Mouse (Mus musculus): ENCODE measurements around the gene Nbea. TPM values are rescaled to one million over a fixed set of nuclear protein-coding genes. Genes with fewer than 3 reads are reported as not detected.
A peak's percentile ranks its signal among the peaks of the same experiment; 100 is the strongest.

Nbea gene
- polyA plus RNA-seq, 1 experiment, result 17.5 TPM

- no peak for DNase-seq (ENCODE audit: low spot score)
These were observed 354.8 kb downstream of the Nbea start for GRCm38 (mm10) chr3:55828481-55829256.

GRCm38 (mm10) chr3:55824864-55825263 is 358.6 kb downstream of the Nbea start:
- DNase-seq (ENCODE audit: low spot score), result no peak

GRCm38 (mm10) chr3:55819598-55819997 is 363.9 kb downstream of the Nbea start:
- no peak for DNase-seq (ENCODE audit: low spot score)

GRCm38 (mm10) chr3:55818082-55818481 is 365.4 kb downstream of the Nbea start:
- DNase-seq (ENCODE audit: low spot score), result no peak

GRCm38 (mm10) chr3:55816638-55817375 is 366.7 kb downstream of the Nbea start:
- DNase-seq (ENCODE audit: low spot score), result no peak

GRCm38 (mm10) chr3:55816096-55816495 is 367.4 kb downstream of the Nbea start:
- no peak for DNase-seq (ENCODE audit: low spot score)

GRCm38 (mm10) chr3:55814993-55815625 is 368.4 kb downstream of the Nbea start:
- no peak for DNase-seq (ENCODE audit: low spot score)

GRCm38 (mm10) chr3:55794768-55795167 is 388.7 kb downstream of the Nbea start:
- DNase-seq (ENCODE audit: low spot score), result no peak

GRCm38 (mm10) chr3:55793842-55794575 is 389.5 kb downstream of the Nbea start:
- DNase-seq (ENCODE audit: low spot score), result no peak

- DNase-seq (ENCODE audit: low spot score), result no peak
These were observed 391.2 kb downstream of the Nbea start for GRCm38 (mm10) chr3:55792251-55792650.

GRCm38 (mm10) chr3:55790609-55791008 is 392.9 kb downstream of the Nbea start:
- DNase-seq (ENCODE audit: low spot score), result no peak

GRCm38 (mm10) chr3:55789856-55790255 is 393.6 kb downstream of the Nbea start:
- no peak for DNase-seq (ENCODE audit: low spot score)

GRCm38 (mm10) chr3:55788621-55789201 is 394.8 kb downstream of the Nbea start:
- DNase-seq (ENCODE audit: low spot score), result no peak

- DNase-seq (ENCODE audit: low spot score), result no peak
These were observed 395.3 kb downstream of the Nbea start for GRCm38 (mm10) chr3:55788214-55788586.

- DNase-seq (ENCODE audit: low spot score), result peak; percentile 38
These were observed 395.9 kb downstream of the Nbea start for GRCm38 (mm10) chr3:55787487-55788213.

- DNase-seq (ENCODE audit: low spot score), result no peak
These were observed 396.5 kb downstream of the Nbea start for GRCm38 (mm10) chr3:55786835-55787486.

- DNase-seq (ENCODE audit: low spot score), result no peak
These were observed 397.3 kb downstream of the Nbea start for GRCm38 (mm10) chr3:55785981-55786725.

- DNase-seq (ENCODE audit: low spot score), result no peak
These were observed 398.1 kb downstream of the Nbea start for GRCm38 (mm10) chr3:55785266-55785980.

- DNase-seq (ENCODE audit: low spot score), result no peak
These were observed 399.4 kb downstream of the Nbea start for GRCm38 (mm10) chr3:55784101-55784500.

All from urinary bladder, adult 2 months (tissue).